Mouse (Mus musculus) MEL (cell line): ENCODE results near the gene AU041133. TPM values are rescaled to one million over a fixed set of nuclear protein-coding genes. Genes with fewer than 3 reads are reported as not detected.

Experiments used
- DNase-seq: peaks from one replicate; pipeline ENCODE4 v3.0.0; 2011; ENCODE audit warnings: low read depth, low spot score
- H3K27ac ChIP-seq: 2 replicates; pipeline ENCODE4 v1.5.1; 2012; ENCODE audit warnings: low read depth, mild to moderate bottlenecking, control low read depth, low read length, moderate library complexity; ENCODE audit not compliant: control insufficient read depth
- H3K27me3 ChIP-seq, 2 experiments: fragments of 150-350 bp in 1 of 2; sonication (generic) in 1 of 2; 2 replicates each; pipeline ENCODE4 v1.6.1; 2012; ENCODE audit warnings: low read length in 2 of 2, mild to moderate bottlenecking in 2 of 2, improper control_type of control experiment in 1 of 2, moderate library complexity in 1 of 2; ENCODE audit not compliant: insufficient read depth in 2 of 2, control insufficient read depth in 1 of 2
- H3K36me3 ChIP-seq, 2 experiments: 2 replicates each; pipeline ENCODE4 v1.6.1; 2012 to 2014; ENCODE audit warnings: low read length in 2 of 2, improper control_type of control experiment in 1 of 2, inconsistent platforms in 1 of 2, mild to moderate bottlenecking in 1 of 2; ENCODE audit not compliant: insufficient read depth in 2 of 2, control insufficient read depth in 1 of 2
- H3K4me1 ChIP-seq, 2 experiments: fragments of 150-350 bp in 1 of 2; sonication (generic) in 1 of 2; 2 replicates each; pipeline ENCODE4 v1.6.1; 2012; ENCODE audit warnings: low read length in 2 of 2, improper control_type of control experiment in 1 of 2, mild to moderate bottlenecking in 1 of 2; ENCODE audit not compliant: insufficient read depth in 2 of 2, control insufficient read depth in 1 of 2
- H3K4me3 ChIP-seq, 2 experiments: fragments of 150-350 bp in 1 of 2; sonication (generic) in 1 of 2; 2 replicates each; pipeline ENCODE4 v1.5.1; 2012; ENCODE audit warnings: low read depth in 2 of 2, low read length in 2 of 2, mild to moderate bottlenecking in 2 of 2, moderate library complexity in 2 of 2, control low read depth in 1 of 2, improper control_type of control experiment in 1 of 2; ENCODE audit not compliant: control insufficient read depth in 1 of 2, insufficient read depth in 1 of 2
- H3K79me2 ChIP-seq: 2 replicates; pipeline ENCODE4 v1.6.1; 2012; ENCODE audit warnings: mild to moderate bottlenecking, low read length, moderate library complexity; ENCODE audit not compliant: control insufficient read depth, poor library complexity, insufficient read depth
- H3K9ac ChIP-seq: 2 replicates; pipeline ENCODE4 v1.6.1; 2012; ENCODE audit warnings: low read depth, mild to moderate bottlenecking, control low read depth, low read length, moderate library complexity; ENCODE audit not compliant: control insufficient read depth, poor library complexity, severe bottlenecking
- H3K9me3 ChIP-seq: fragments of 150-350 bp; sonication (generic); replicated peaks from 2 replicates; pipeline ENCODE4 v1.6.1; 2012; ENCODE audit warnings: mild to moderate bottlenecking, low read length, improper control_type of control experiment, moderate library complexity; ENCODE audit not compliant: insufficient read depth
- CHD1 ChIP-seq: IDR thresholded peaks from 2 replicates; pipeline ENCODE4 v1.6.1; 2012; ENCODE audit warnings: low read depth, mild to moderate bottlenecking, inconsistent platforms, low read length, improper control_type of control experiment
- CHD2 ChIP-seq: IDR thresholded peaks from 2 replicates; pipeline ENCODE4 v1.6.1; 2011; ENCODE audit warnings: low read length, improper control_type of control experiment
- ELF1 ChIP-seq: IDR thresholded peaks from 2 replicates; pipeline ENCODE4 v1.6.1; 2014; ENCODE audit warnings: low read depth, mild to moderate bottlenecking, inconsistent platforms, low read length, improper control_type of control experiment, moderate library complexity
- EP300 ChIP-seq, 2 experiments: IDR thresholded peaks; 2 replicates each; pipeline ENCODE4 v1.6.1; 2011; ENCODE audit warnings: improper control_type of control experiment in 2 of 2, low read length in 2 of 2, low read depth in 1 of 2, mild to moderate bottlenecking in 1 of 2
- ETS1 ChIP-seq: IDR thresholded peaks from 2 replicates; pipeline ENCODE4 v1.6.1; 2012; ENCODE audit warnings: low read depth, mild to moderate bottlenecking, inconsistent platforms, low read length, improper control_type of control experiment, moderate library complexity
- GATA1 ChIP-seq: IDR thresholded peaks from 2 replicates; pipeline ENCODE4 v1.6.1; 2011; ENCODE audit warnings: low read depth, low read length, improper control_type of control experiment
- HCFC1 ChIP-seq: IDR thresholded peaks from 2 replicates; pipeline ENCODE4 v1.6.1; 2012; ENCODE audit warnings: low read depth, mild to moderate bottlenecking, inconsistent platforms, low read length, improper control_type of control experiment, moderate library complexity
- MAX ChIP-seq: IDR thresholded peaks from 2 replicates; pipeline ENCODE4 v1.6.1; 2011; ENCODE audit warnings: low read length, improper control_type of control experiment
- MEF2A ChIP-seq: IDR thresholded peaks from 2 replicates; pipeline ENCODE4 v1.6.1; 2014; ENCODE audit warnings: low read depth, mild to moderate bottlenecking, inconsistent platforms, low read length, improper control_type of control experiment; ENCODE audit not compliant: poor library complexity, insufficient replicate concordance, severe bottlenecking; ENCODE audit errors: extremely low read depth
- MYB ChIP-seq: IDR thresholded peaks from 2 replicates; pipeline ENCODE4 v1.6.1; 2011; ENCODE audit warnings: mild to moderate bottlenecking, low read depth, low read length, improper control_type of control experiment
- MYC ChIP-seq: IDR thresholded peaks from 2 replicates; pipeline ENCODE4 v1.6.1; 2011; ENCODE audit warnings: low read depth, mild to moderate bottlenecking, low read length, improper control_type of control experiment, moderate library complexity
- RCOR1 ChIP-seq: IDR thresholded peaks from 2 replicates; pipeline ENCODE4 v1.6.1; 2012; ENCODE audit warnings: low read depth, mild to moderate bottlenecking, inconsistent platforms, low read length, improper control_type of control experiment
- SIN3A ChIP-seq: IDR thresholded peaks from 2 replicates; pipeline ENCODE4 v1.6.1; 2012; ENCODE audit warnings: low read length, improper control_type of control experiment, inconsistent platforms
- TBP ChIP-seq: IDR thresholded peaks from 2 replicates; pipeline ENCODE4 v1.8.0; 2011; ENCODE audit warnings: low read depth, low read length, improper control_type of control experiment
- TCF12 ChIP-seq: IDR thresholded peaks from 2 replicates; pipeline ENCODE4 v1.6.1; 2014; ENCODE audit warnings: low read depth, mild to moderate bottlenecking, inconsistent platforms, low read length, improper control_type of control experiment, moderate library complexity
- USF2 ChIP-seq, 2 experiments: IDR thresholded peaks; 2 replicates each; pipeline ENCODE4 v1.6.1; 2011 to 2012; ENCODE audit warnings: improper control_type of control experiment in 2 of 2, low read length in 2 of 2, borderline replicate concordance in 1 of 2, inconsistent platforms in 1 of 2, low read depth in 1 of 2, mild to moderate bottlenecking in 1 of 2; ENCODE audit not compliant: insufficient read depth in 1 of 2
- ZC3H11A ChIP-seq: IDR thresholded peaks from 2 replicates; pipeline ENCODE4 v1.6.1; 2012; ENCODE audit warnings: low read depth, mild to moderate bottlenecking, inconsistent platforms, low read length, improper control_type of control experiment
- ZNF384 ChIP-seq: IDR thresholded peaks from 2 replicates; pipeline ENCODE4 v1.6.1; 2012; ENCODE audit warnings: low read depth, mild to moderate bottlenecking, inconsistent platforms, low read length, improper control_type of control experiment
- polyA plus RNA-seq, 2 experiments: library from polyadenylated mRNA; stranded (reverse) in 1 of 2; unstranded in 1 of 2; fragments of >175 nt in 1 of 2; fragments of >200 nt in 1 of 2; gene quantifications; 2 replicates each; pipeline versions ENCODE4 v1.2.1 to v1.2.4; 2012; ENCODE audit warnings: low replicate concordance in 2 of 2, low read depth in 1 of 2; ENCODE audit not compliant: insufficient read length in 2 of 2, insufficient read depth in 1 of 2, missing spikeins in 1 of 2
- total RNA-seq: library from RNA; depleted of rRNA; stranded (reverse); fragments of 300-350 nt; gene quantifications from 2 replicates; pipeline ENCODE4 v1.2.3, GENCODE M21; 2012

Gene AU041133
- total and polyA plus RNA-seq, 3 experiments, result 0.86 to 2.3 TPM; not detected in 1

DNA sequence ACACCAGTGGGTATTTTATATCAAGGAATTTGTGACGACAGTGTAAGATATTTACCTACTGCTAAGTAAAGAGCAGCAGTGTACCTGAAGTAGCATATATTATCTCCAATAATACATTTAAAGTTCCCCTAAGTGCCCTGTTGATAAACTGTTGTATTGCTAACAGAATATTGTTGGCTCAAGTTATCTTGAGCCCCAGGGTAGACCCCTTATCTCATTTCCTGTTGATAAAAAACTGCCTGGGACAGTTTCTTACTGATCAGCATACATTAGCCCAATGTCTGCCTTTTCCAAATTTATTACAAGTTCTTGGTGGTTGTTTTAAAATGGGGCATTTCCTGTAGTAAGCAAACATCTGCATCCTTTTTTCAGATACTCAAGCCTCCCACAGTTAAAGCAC, 17.5 kb downstream of the AU041133 start:
- TF ChIP-seq SIN3A (no peak), MYB (no peak), ZNF384 (peak; percentile 14; the same call in 1 of the 2 replicates), ZC3H11A (no peak), CHD2 (no peak), EP300 (IDR thresholded peaks at IDR 0.05; ENCODE audit: low read depth in 1 of 2, low read length in 2 of 2) (peak; percentile 69), TCF12 (peak; percentile 65), ETS1 (0 out of 2 replicates have a peak, but pooled peaks have one; percentile 15), CHD1 (no peak), GATA1 (peak; percentile 75)
- Histone ChIP-seq H3K9ac (no peak overlapping the region), H3K4me1 (peaks cover 0 to 2% of the 10 kb centered on the region in 2 experiments; a peak in 1 of 4 replicates), H3K79me2 (no peaks in the 10 kb centered on the region), H3K36me3 (peaks cover 5 to 12% of the 10 kb centered on the region in 2 experiments), H3K27me3 (no peaks in the 10 kb centered on the region), H3K27ac (no peak overlapping the region; the same call in 1 of the 2 replicates), H3K4me3 (no peak overlapping the region), H3K9me3 (no peaks in the 10 kb centered on the region)
- peak; percentile 28 for DNase-seq

DNA sequence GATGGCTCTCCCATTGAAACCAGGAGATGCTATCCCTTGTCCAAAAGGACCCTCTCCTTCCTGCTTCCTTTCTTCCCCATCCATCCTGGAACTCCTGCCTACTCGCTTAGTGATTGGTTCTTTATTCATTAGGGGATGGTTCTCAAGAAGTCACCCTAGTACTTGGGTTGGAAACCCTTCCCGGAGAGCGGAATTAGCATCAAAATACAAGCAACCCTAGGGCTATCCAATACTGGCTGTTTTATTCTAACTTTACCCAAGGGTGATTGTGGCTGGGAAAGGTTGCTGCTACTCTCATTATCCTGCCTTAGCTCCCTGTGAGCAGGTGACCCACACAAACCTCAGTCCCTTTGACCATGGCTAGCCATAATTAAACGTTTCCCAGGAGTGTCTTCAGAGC, 19.8 kb downstream of the AU041133 start:
- no peaks in the 10 kb centered on the region for H3K79me2 ChIP-seq
- TF ChIP-seq MAX (no peak), ETS1 (no peak), TBP (no peak), RCOR1 (no peak), MYC (no peak), ELF1 (no peak)
- H3K36me3 ChIP-seq, result peaks cover 5 to 9% of the 10 kb centered on the region in 2 experiments
- no peaks in the 10 kb centered on the region for H3K9me3 ChIP-seq
- H3K27ac ChIP-seq, result no peak overlapping the region
- H3K9ac ChIP-seq, result no peak overlapping the region
- no peak overlapping the region for H3K4me3 ChIP-seq
- no peaks in the 10 kb centered on the region for H3K27me3 ChIP-seq
- DNase-seq, result no peak
- peaks cover 0 to 2% of the 10 kb centered on the region in 2 experiments; a peak in 1 of 4 replicates for H3K4me1 ChIP-seq

DNA sequence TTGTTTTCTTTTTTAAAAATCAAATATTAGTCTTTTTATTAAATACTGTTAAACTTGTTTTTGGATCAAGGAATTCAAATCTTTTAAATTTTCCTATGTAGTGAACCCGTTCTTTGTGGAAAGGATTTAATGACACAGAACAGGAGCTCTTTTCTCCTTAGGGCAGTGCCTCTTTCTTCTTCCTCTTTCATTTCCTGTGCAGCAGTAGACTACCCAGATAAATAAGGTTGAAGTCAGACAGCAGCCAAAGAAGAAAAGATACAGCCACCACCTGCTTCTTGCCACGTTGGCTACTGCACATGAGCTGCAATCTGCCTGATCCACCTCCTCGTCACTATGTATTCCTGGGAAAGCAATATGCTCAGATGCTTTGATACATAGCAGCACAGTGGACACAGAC, 40.0 kb downstream of the AU041133 start:
- no peak for TF ChIP-seq USF2 (IDR thresholded peaks at IDR 0.05; ENCODE audit: borderline replicate concordance in 1 of 2, insufficient read depth in 1 of 2, low read depth in 1 of 2, low read length in 2 of 2)
- no peak for TF ChIP-seq RCOR1
- no peak for TF ChIP-seq MEF2A
- no peak for TF ChIP-seq ELF1
- no peak for TF ChIP-seq MYC
- no peak for TF ChIP-seq HCFC1
- H3K9ac ChIP-seq, result no peak overlapping the region
- DNase-seq, result peak; percentile 47
- H3K79me2 ChIP-seq, result no peaks in the 10 kb centered on the region
- H3K4me1 ChIP-seq, result 0 out of 4 replicates have a peak, but pooled peaks cover 0 to 4% of the 10 kb centered on the region in 2 experiments
- H3K27ac ChIP-seq, result no peak overlapping the region
- H3K4me3 ChIP-seq, result no peak overlapping the region
- H3K9me3 ChIP-seq, result no peaks in the 10 kb centered on the region
- no peaks in the 10 kb centered on the region; a peak in 1 of 4 replicates for H3K27me3 ChIP-seq
- H3K36me3 ChIP-seq, result no peaks in the 10 kb centered on the region
